Mouse (Mus musculus) lung, postnatal 0 days (tissue): ENCODE data around the gene Gpx6. TPM values are rescaled to one million over a fixed set of nuclear protein-coding genes. Genes with fewer than 3 reads are reported as not detected.

ENCODE experiments used
- ATAC-seq: fragments of 200-750 bp; cut with Nextera tagmentation; 2 replicates; pipeline ENCODE4 v1.8.0; 2017; ENCODE audit warnings: moderate library complexity
- DNase-seq: peaks from one replicate; pipeline ENCODE4 v3.0.0-alpha.2; 2016; ENCODE audit warnings: low spot score
- H3K27ac ChIP-seq: fragments of 300-500 bp; sonication (generic); 2 replicates; pipeline ENCODE4 v1.5.1; 2014; ENCODE audit warnings: antibody characterized with exemption, mild to moderate bottlenecking, low read length, mixed read lengths
- H3K27me3 ChIP-seq: fragments of 300-500 bp; sonication (generic); replicated peaks from 2 replicates; pipeline ENCODE4 v1.6.1; 2014; ENCODE audit warnings: low read length, mixed read lengths; ENCODE audit not compliant: insufficient read depth
- H3K36me3 ChIP-seq: fragments of 300-500 bp; sonication (generic); 2 replicates; pipeline ENCODE4 v1.6.1; 2014; ENCODE audit warnings: low read length, mixed read lengths; ENCODE audit not compliant: insufficient read depth
- H3K4me1 ChIP-seq: fragments of 300-500 bp; sonication (generic); 2 replicates; pipeline ENCODE4 v1.6.1; 2014; ENCODE audit warnings: antibody characterized with exemption, low read depth, low read length, mixed read lengths; ENCODE audit not compliant: insufficient read depth
- H3K4me2 ChIP-seq: fragments of 300-500 bp; sonication (generic); replicated peaks from 2 replicates; pipeline ENCODE4 v1.6.1; 2014; ENCODE audit warnings: low read depth, mild to moderate bottlenecking, low read length, moderate library complexity, mixed read lengths
- H3K4me3 ChIP-seq: fragments of 300-500 bp; sonication (generic); 2 replicates; pipeline ENCODE4 v1.5.1; 2014; ENCODE audit warnings: low read depth, low read length
- H3K9ac ChIP-seq: fragments of 300-500 bp; sonication (generic); replicated peaks from 2 replicates; pipeline ENCODE4 v1.6.1; 2014; ENCODE audit warnings: low read depth, mild to moderate bottlenecking
- H3K9me3 ChIP-seq: fragments of 300-500 bp; sonication (generic); 2 replicates; pipeline ENCODE4 v1.6.1; 2016; ENCODE audit warnings: low read length, mixed read lengths
- CTCF ChIP-seq: IDR thresholded peaks from 2 replicates; pipeline ENCODE4 v1.5.1; 2016; ENCODE audit warnings: antibody characterized with exemption, mild to moderate bottlenecking
- EP300 ChIP-seq: IDR thresholded peaks from 2 replicates; pipeline ENCODE4 v1.6.1; 2016; ENCODE audit warnings: antibody characterized with exemption, mild to moderate bottlenecking, control low read depth
- WGBS: fragments of 180-500 bp; shearing (Covaris S2); extraction: QIAGEN DNeasy Blood & Tissue Kit; methylation state at CpG from one replicate; pipeline ENCODE4 v1.1.7; 2014; 5-methylcytosine and 5-hydroxymethylcytosine counted together
- polyA plus RNA-seq: library from polyadenylated mRNA; unstranded; fragments of >200 nt; fragmentation: Nextera tagmentation; extraction: Ambion mirVana; gene quantifications from 2 replicates; pipeline ENCODE4 v1.2.1, GENCODE M21; 2015

The Gpx6 gene
- polyA plus RNA-seq, 1 experiment from 2014 or later, result 0.27 TPM

DNA sequence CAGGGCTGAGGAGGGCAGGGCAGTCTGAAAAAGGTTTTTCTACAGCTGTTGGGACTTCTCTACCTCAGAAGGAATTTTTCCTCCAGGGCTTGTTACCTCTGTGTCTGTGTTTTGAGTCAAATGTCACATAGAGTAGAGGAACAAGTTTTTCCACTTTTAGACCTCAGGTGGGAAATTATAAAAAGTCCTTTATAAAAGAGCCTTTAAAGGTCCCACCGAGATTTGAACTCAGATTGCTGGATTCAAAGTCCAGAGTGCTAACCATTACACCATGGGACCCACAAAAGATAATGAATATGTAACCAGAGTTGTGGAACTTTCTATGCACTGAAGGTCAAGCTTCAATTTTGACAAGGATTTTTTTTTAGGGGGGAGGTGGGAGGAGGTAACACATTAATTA, 43.7 kb upstream of the Gpx6 start:
- DNase-seq, result no peak
- Histone ChIP-seq H3K9me3 (no peaks in the 10 kb centered on the region), H3K36me3 (no peaks in the 10 kb centered on the region), H3K9ac (no peak overlapping the region), H3K27ac (no peak overlapping the region), H3K4me2 (no peak overlapping the region), H3K4me1 (peaks cover 4% of the 10 kb centered on the region; the same call in 1 of the 2 replicates), H3K4me3 (no peak overlapping the region), H3K27me3 (no peaks in the 10 kb centered on the region)
- TF ChIP-seq EP300 (no peak), CTCF (no peak)
- 0% methylated on average over 1 of the region's 1 CpGs for WGBS
- ATAC-seq, result no peak

DNA sequence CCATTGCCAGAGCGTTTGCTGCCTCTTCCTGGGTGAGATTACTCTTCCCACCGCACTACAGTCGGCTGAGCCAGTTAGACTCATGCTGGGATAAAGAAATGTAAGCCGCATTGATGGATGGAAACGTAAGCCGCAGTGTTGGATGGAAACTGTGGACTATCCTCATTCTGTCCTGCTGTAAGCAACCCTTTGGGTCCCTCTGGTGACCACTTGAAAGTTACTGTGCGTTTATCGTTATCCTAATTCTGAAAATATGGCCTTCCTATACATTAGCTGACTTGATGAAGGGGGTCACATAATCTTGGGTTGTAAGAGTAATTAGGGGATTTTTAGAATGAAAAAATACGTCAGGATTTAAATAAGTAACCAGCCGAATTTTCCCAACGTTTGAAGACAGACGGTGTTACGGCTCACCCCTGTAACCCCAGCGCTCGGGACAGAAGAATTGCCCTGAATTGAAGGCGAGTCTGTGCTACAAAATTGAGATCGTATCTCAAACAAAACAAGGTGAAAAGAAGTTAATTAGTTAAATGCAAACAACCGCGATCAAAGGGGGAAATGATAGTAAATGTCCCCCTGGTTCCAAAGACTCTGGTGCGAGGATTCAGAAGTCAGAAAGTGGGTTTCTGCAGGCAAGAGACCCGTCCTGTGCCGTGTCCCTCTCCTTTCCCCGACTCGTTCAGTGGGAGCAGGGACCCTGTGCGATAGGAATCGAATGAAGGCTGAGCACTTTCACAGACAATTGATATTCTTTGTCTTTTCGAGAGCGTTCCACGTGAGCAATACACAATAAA, 36.7 kb upstream of the Gpx6 start:
- Histone ChIP-seq H3K27ac (no peak overlapping the region), H3K4me3 (peak overlapping the region; percentile 50), H3K9me3 (no peaks in the 10 kb centered on the region), H3K27me3 (no peaks in the 10 kb centered on the region), H3K4me2 (peak overlapping the region; percentile 68), H3K4me1 (peaks cover 5% of the 10 kb centered on the region; the same call in 1 of the 2 replicates), H3K36me3 (no peaks in the 10 kb centered on the region), H3K9ac (no peak overlapping the region; the same call in 1 of the 2 replicates)
- DNase-seq (peak; percentile 50), ATAC-seq (peak; percentile 35; the same call in 1 of the 2 replicates)
- WGBS, result 1% methylated on average over 29 of the region's 29 CpGs
- TF ChIP-seq CTCF, result peak; percentile 64
- TF ChIP-seq EP300, result no peak

DNA sequence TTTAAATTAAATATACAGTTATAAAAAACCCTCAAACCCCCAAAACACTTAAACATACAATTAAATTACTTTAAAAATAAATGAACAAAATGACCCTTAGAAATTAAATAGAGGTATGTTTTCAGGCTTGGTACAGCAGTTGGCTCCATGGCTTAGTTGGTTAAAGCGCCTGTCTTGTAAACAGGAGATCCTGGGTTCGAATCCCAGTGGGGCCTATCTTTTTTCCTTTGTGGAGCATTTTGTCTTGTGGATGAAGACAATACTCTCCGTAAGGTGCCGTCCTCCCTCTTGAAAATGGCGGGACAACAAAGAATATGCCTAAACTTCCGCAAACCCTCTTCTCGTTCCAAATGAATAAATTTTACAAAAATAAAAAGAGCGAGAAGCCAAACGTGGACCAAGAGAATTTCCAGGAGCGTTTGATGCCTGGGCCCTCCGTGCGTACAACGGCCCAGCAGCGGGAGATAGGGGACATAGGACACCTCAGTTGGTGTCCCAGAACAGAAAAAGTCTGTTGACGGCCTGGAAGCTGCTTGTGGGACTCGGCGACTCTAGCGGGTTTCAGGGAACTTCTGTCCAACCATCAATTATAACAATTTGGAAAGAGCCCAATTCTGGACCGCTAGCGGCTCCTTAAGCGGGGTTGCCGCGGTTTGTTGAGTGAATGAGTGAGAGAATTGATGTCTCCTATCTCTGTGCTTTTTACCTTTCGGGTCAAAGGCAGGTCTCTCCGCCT, 35.9 kb upstream of the Gpx6 start:
- peak overlapping the region; percentile 26; the same call in 1 of the 2 replicates for H3K9ac ChIP-seq
- under 1% methylated on average over 25 of the region's 25 CpGs for WGBS
- no peaks in the 10 kb centered on the region for H3K27me3 ChIP-seq
- peak; percentile 34 for DNase-seq
- H3K4me1 ChIP-seq, result peaks cover 5% of the 10 kb centered on the region; the same call in 1 of the 2 replicates
- peak overlapping the region; percentile 50 for H3K4me3 ChIP-seq
- no peak for TF ChIP-seq CTCF
- TF ChIP-seq EP300, result no peak
- H3K4me2 ChIP-seq, result peak overlapping the region; percentile 68
- H3K9me3 ChIP-seq, result no peaks in the 10 kb centered on the region
- H3K27ac ChIP-seq, result no peak overlapping the region
- ATAC-seq, result peak; percentile 38; the same call in 1 of the 2 replicates
- H3K36me3 ChIP-seq, result no peaks in the 10 kb centered on the region

DNA sequence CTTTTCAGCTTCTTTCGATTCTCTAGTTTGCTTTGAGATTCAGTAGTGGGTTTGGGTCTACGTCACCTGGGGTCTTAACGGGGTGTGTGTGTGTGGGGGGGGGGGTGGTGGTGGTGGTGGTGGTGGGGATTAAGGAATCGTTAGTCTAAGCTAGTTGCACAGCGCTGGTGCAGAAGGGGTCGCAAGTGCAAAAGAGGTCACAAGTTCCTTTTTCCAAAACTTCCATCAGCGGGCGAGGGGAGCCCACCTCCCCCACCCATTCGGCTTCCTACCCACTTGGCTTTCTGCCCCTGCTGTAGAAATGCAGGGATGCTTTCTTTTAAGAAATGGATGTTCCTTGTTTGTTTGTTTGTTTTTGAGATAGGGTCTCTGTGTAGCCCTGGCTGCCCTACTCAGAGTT, 35.4 kb upstream of the Gpx6 start:
- no peak overlapping the region; the same call in 1 of the 2 replicates for H3K9ac ChIP-seq
- TF ChIP-seq CTCF (no peak), EP300 (no peak)
- no peak for ATAC-seq
- no peaks in the 10 kb centered on the region for H3K36me3 ChIP-seq
- peaks cover 5% of the 10 kb centered on the region; the same call in 1 of the 2 replicates for H3K4me1 ChIP-seq
- 2% methylated on average over 9 of the region's 9 CpGs for WGBS
- H3K4me3 ChIP-seq, result peak overlapping the region; percentile 50
- no peak overlapping the region for H3K27ac ChIP-seq
- H3K4me2 ChIP-seq, result peak overlapping the region; percentile 68
- H3K27me3 ChIP-seq, result no peaks in the 10 kb centered on the region
- no peaks in the 10 kb centered on the region for H3K9me3 ChIP-seq
- no peak for DNase-seq

DNA sequence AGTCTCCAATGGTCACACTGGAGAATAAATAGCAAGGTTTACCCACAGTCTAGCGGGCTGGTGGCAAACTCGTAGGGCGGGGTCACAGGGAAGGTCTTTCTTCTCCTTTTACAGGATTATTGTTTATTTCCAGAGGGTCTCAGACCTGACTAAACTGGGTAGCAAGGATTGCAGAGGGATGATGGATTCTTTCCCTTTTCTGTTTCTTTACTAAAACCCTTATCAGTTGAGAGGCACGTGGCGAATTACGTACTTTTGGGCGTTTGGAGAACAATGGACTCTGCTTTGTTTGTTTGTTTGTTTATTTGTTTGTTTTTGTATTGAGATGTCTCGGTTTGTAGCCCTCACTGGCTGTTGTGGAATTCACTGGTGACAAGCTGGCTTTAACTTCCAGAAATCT, 32.8 kb upstream of the Gpx6 start:
- no peak overlapping the region for H3K27ac ChIP-seq
- peak overlapping the region; percentile 40 for H3K4me3 ChIP-seq
- H3K4me2 ChIP-seq, result peak overlapping the region; percentile 61
- H3K27me3 ChIP-seq, result no peaks in the 10 kb centered on the region
- H3K9me3 ChIP-seq, result no peaks in the 10 kb centered on the region
- H3K4me1 ChIP-seq, result peaks cover 5% of the 10 kb centered on the region; the same call in 1 of the 2 replicates
- no peak for DNase-seq
- peak; percentile 6; the same call in 1 of the 2 replicates for ATAC-seq
- H3K36me3 ChIP-seq, result no peaks in the 10 kb centered on the region
- H3K9ac ChIP-seq, result no peak overlapping the region
- TF ChIP-seq CTCF (no peak), EP300 (no peak)
- WGBS, result 4% methylated on average over 8 of the region's 8 CpGs

DNA sequence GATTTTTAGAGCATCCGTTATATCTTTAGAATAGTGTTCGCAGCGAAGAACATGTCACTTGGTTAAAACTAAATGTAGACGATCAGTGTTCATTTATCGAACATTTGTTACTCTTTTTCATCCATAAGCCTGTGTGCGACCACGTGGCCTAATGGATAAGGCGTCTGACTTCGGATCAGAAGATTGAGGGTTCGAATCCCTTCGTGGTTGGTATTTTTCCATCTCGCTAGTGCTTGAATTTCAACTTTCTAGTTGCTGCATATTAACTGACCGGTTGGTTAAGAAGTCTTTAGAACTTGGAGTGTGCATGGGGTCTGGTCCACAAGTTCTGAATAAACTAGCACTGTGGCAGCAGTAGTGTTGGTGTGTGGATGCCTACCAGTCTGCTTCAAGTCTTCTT, 32.4 kb upstream of the Gpx6 start:
- H3K4me2 ChIP-seq, result peak overlapping the region; percentile 61
- no peaks in the 10 kb centered on the region for H3K36me3 ChIP-seq
- 0 out of 2 replicates have a peak, but pooled peaks have one; percentile 34 for TF ChIP-seq EP300
- TF ChIP-seq CTCF, result no peak
- WGBS, result under 1% methylated on average over 13 of the region's 13 CpGs
- peak; percentile 75 for ATAC-seq
- peak; percentile 80 for DNase-seq
- no peak overlapping the region for H3K9ac ChIP-seq
- H3K4me1 ChIP-seq, result peaks cover 5% of the 10 kb centered on the region; the same call in 1 of the 2 replicates
- peak overlapping the region; percentile 40 for H3K4me3 ChIP-seq
- H3K27me3 ChIP-seq, result no peaks in the 10 kb centered on the region
- no peaks in the 10 kb centered on the region for H3K9me3 ChIP-seq
- no peak overlapping the region for H3K27ac ChIP-seq
